Mouse (Mus musculus): Measurements from ENCODE around the gene Gabbr2. TPM values are rescaled to one million over a fixed set of nuclear protein-coding genes. Genes with fewer than 3 reads are reported as not detected.

Gabbr2 gene
- polyA plus RNA-seq, 1 experiment, result not detected

- Histone ChIP-seq H3K4me1 (ENCODE audit: control insufficient read depth, insufficient read depth, low read length) (no peaks in the 10 kb centered on the region), H3K9me3 (replicated peaks; ENCODE audit: control insufficient read depth, insufficient read depth, low read length, poor library complexity, severe bottlenecking) (no peaks in the 10 kb centered on the region), H3K4me3 (ENCODE audit: low read depth, low read length) (no peak overlapping the region), H3K36me3 (ENCODE audit: control insufficient read depth, insufficient read depth, low read length, poor library complexity, severe bottlenecking) (no peaks in the 10 kb centered on the region), H3K27ac (ENCODE audit: insufficient read depth, low read length) (no peak overlapping the region), H3K27me3 (ENCODE audit: control insufficient read depth, insufficient read depth, low read length, poor library complexity, severe bottlenecking) (no peaks in the 10 kb centered on the region), H3K9ac (ENCODE audit: low read depth, poor library complexity, severe bottlenecking) (no peak overlapping the region)
- TF ChIP-seq CTCF (IDR thresholded peaks at IDR 0.05; ENCODE audit: low read depth, low read length), result no peak
- no peak for TF ChIP-seq EP300 (IDR thresholded peaks at IDR 0.05; ENCODE audit: insufficient read depth, low read depth, low read length)
- no peak for TF ChIP-seq POLR2A (IDR thresholded peaks at IDR 0.05; ENCODE audit: insufficient read depth, low read length)
Observed at GRCm38 (mm10) chr4:46823738-46824137, 167.9 kb downstream of the Gabbr2 start.

- Histone ChIP-seq H3K27ac (ENCODE audit: insufficient read depth, low read length) (no peak overlapping the region), H3K36me3 (ENCODE audit: control insufficient read depth, insufficient read depth, low read length, poor library complexity, severe bottlenecking) (no peaks in the 10 kb centered on the region), H3K9ac (ENCODE audit: low read depth, poor library complexity, severe bottlenecking) (no peak overlapping the region), H3K27me3 (ENCODE audit: control insufficient read depth, insufficient read depth, low read length, poor library complexity, severe bottlenecking) (no peaks in the 10 kb centered on the region), H3K9me3 (replicated peaks; ENCODE audit: control insufficient read depth, insufficient read depth, low read length, poor library complexity, severe bottlenecking) (no peaks in the 10 kb centered on the region), H3K4me3 (ENCODE audit: low read depth, low read length) (no peak overlapping the region), H3K4me1 (ENCODE audit: control insufficient read depth, insufficient read depth, low read length) (no peaks in the 10 kb centered on the region)
- no peak for TF ChIP-seq POLR2A (IDR thresholded peaks at IDR 0.05; ENCODE audit: insufficient read depth, low read length)
- TF ChIP-seq CTCF (IDR thresholded peaks at IDR 0.05; ENCODE audit: low read depth, low read length), result no peak
- no peak for TF ChIP-seq EP300 (IDR thresholded peaks at IDR 0.05; ENCODE audit: insufficient read depth, low read depth, low read length)
Observed at GRCm38 (mm10) chr4:46821709-46822108, 170.0 kb downstream of the Gabbr2 start.

- Histone ChIP-seq H3K9ac (ENCODE audit: low read depth, poor library complexity, severe bottlenecking) (no peak overlapping the region), H3K9me3 (replicated peaks; ENCODE audit: control insufficient read depth, insufficient read depth, low read length, poor library complexity, severe bottlenecking) (no peaks in the 10 kb centered on the region), H3K36me3 (ENCODE audit: control insufficient read depth, insufficient read depth, low read length, poor library complexity, severe bottlenecking) (no peaks in the 10 kb centered on the region), H3K27me3 (ENCODE audit: control insufficient read depth, insufficient read depth, low read length, poor library complexity, severe bottlenecking) (no peaks in the 10 kb centered on the region), H3K27ac (ENCODE audit: insufficient read depth, low read length) (no peak overlapping the region), H3K4me3 (ENCODE audit: low read depth, low read length) (no peak overlapping the region), H3K4me1 (ENCODE audit: control insufficient read depth, insufficient read depth, low read length) (peaks cover 2% of the 10 kb centered on the region)
- TF ChIP-seq CTCF (IDR thresholded peaks at IDR 0.05; ENCODE audit: low read depth, low read length) (no peak), POLR2A (IDR thresholded peaks at IDR 0.05; ENCODE audit: insufficient read depth, low read length) (no peak), EP300 (IDR thresholded peaks at IDR 0.05; ENCODE audit: insufficient read depth, low read depth, low read length) (no peak)
Observed at GRCm38 (mm10) chr4:46814954-46815353, 176.7 kb downstream of the Gabbr2 start.

GRCm38 (mm10) chr4:46814236-46814635 is 177.4 kb downstream of the Gabbr2 start:
- peaks cover 2% of the 10 kb centered on the region for H3K4me1 ChIP-seq (ENCODE audit: control insufficient read depth, insufficient read depth, low read length)
- no peaks in the 10 kb centered on the region for H3K27me3 ChIP-seq (ENCODE audit: control insufficient read depth, insufficient read depth, low read length, poor library complexity, severe bottlenecking)
- H3K27ac ChIP-seq (ENCODE audit: insufficient read depth, low read length), result no peak overlapping the region
- H3K9ac ChIP-seq (ENCODE audit: low read depth, poor library complexity, severe bottlenecking), result no peak overlapping the region
- H3K4me3 ChIP-seq (ENCODE audit: low read depth, low read length), result no peak overlapping the region
- no peaks in the 10 kb centered on the region for H3K9me3 ChIP-seq (replicated peaks; ENCODE audit: control insufficient read depth, insufficient read depth, low read length, poor library complexity, severe bottlenecking)
- TF ChIP-seq EP300 (IDR thresholded peaks at IDR 0.05; ENCODE audit: insufficient read depth, low read depth, low read length) (no peak), CTCF (IDR thresholded peaks at IDR 0.05; ENCODE audit: low read depth, low read length) (no peak), POLR2A (IDR thresholded peaks at IDR 0.05; ENCODE audit: insufficient read depth, low read length) (no peak)
- H3K36me3 ChIP-seq (ENCODE audit: control insufficient read depth, insufficient read depth, low read length, poor library complexity, severe bottlenecking), result no peaks in the 10 kb centered on the region

- H3K36me3 ChIP-seq (ENCODE audit: control insufficient read depth, insufficient read depth, low read length, poor library complexity, severe bottlenecking), result no peaks in the 10 kb centered on the region
- H3K4me1 ChIP-seq (ENCODE audit: control insufficient read depth, insufficient read depth, low read length), result peaks cover 2% of the 10 kb centered on the region
- no peak overlapping the region for H3K27ac ChIP-seq (ENCODE audit: insufficient read depth, low read length)
- no peak overlapping the region for H3K4me3 ChIP-seq (ENCODE audit: low read depth, low read length)
- H3K9ac ChIP-seq (ENCODE audit: low read depth, poor library complexity, severe bottlenecking), result no peak overlapping the region
- no peaks in the 10 kb centered on the region for H3K9me3 ChIP-seq (replicated peaks; ENCODE audit: control insufficient read depth, insufficient read depth, low read length, poor library complexity, severe bottlenecking)
- TF ChIP-seq POLR2A (IDR thresholded peaks at IDR 0.05; ENCODE audit: insufficient read depth, low read length) (no peak), CTCF (IDR thresholded peaks at IDR 0.05; ENCODE audit: low read depth, low read length) (no peak), EP300 (IDR thresholded peaks at IDR 0.05; ENCODE audit: insufficient read depth, low read depth, low read length) (no peak)
- H3K27me3 ChIP-seq (ENCODE audit: control insufficient read depth, insufficient read depth, low read length, poor library complexity, severe bottlenecking), result no peaks in the 10 kb centered on the region
Observed at GRCm38 (mm10) chr4:46811165-46811564, 180.5 kb downstream of the Gabbr2 start.

- Histone ChIP-seq H3K4me1 (ENCODE audit: control insufficient read depth, insufficient read depth, low read length) (peaks cover 2% of the 10 kb centered on the region), H3K4me3 (ENCODE audit: low read depth, low read length) (no peak overlapping the region)
- TF ChIP-seq CTCF (IDR thresholded peaks at IDR 0.05; ENCODE audit: low read depth, low read length), result no peak
- no peak for TF ChIP-seq POLR2A (IDR thresholded peaks at IDR 0.05; ENCODE audit: insufficient read depth, low read length)
- no peak for TF ChIP-seq EP300 (IDR thresholded peaks at IDR 0.05; ENCODE audit: insufficient read depth, low read depth, low read length)
Observed at GRCm38 (mm10) chr4:46806876-46807275, 184.8 kb downstream of the Gabbr2 start.

More at GRCm38 (mm10) chr4:46806876-46807275, 184.8 kb downstream of the Gabbr2 start:
- H3K27me3 ChIP-seq (ENCODE audit: control insufficient read depth, insufficient read depth, low read length, poor library complexity, severe bottlenecking), result no peaks in the 10 kb centered on the region
- H3K9ac ChIP-seq (ENCODE audit: low read depth, poor library complexity, severe bottlenecking), result no peak overlapping the region
- no peaks in the 10 kb centered on the region for H3K9me3 ChIP-seq (replicated peaks; ENCODE audit: control insufficient read depth, insufficient read depth, low read length, poor library complexity, severe bottlenecking)
- H3K36me3 ChIP-seq (ENCODE audit: control insufficient read depth, insufficient read depth, low read length, poor library complexity, severe bottlenecking), result no peaks in the 10 kb centered on the region
- no peak overlapping the region for H3K27ac ChIP-seq (ENCODE audit: insufficient read depth, low read length)

Data from ES-Bruce4 (cell line).